Mouse (Mus musculus) urinary bladder, adult 18-20 months (tissue): ENCODE data around the gene Mucl3.

ENCODE experiments used
- DNase-seq, 2 experiments: peaks; one replicate each; pipeline ENCODE4 v3.0.0; 2022; ENCODE audit warnings: low spot score in 2 of 2, mixed read lengths in 2 of 2

Gene Mucl3

GRCm38 (mm10) chr17:35635699-35636111 is 7.8 kb downstream of the Mucl3 start:
- peak; percentile 33 to 41 for DNase-seq

- DNase-seq: no peak
These were observed 8.3 kb downstream of the Mucl3 start for GRCm38 (mm10) chr17:35635202-35635601.

GRCm38 (mm10) chr17:35633992-35634391 is 9.5 kb downstream of the Mucl3 start:
- peak in 1 of 2 experiments; percentile 17 for DNase-seq

GRCm38 (mm10) chr17:35626537-35626936 is 17.0 kb downstream of the Mucl3 start, which contains the start of gene Gm9573:
Gm9573 (minus strand) TSS chr17:35626637.
- DNase-seq: no peak

GRCm38 (mm10) chr17:35617127-35617526 is 26.4 kb downstream of the Mucl3 start:
- DNase-seq: no peak

- DNase-seq: no peak
These were observed 41.6 kb downstream of the Mucl3 start for GRCm38 (mm10) chr17:35601736-35602354.

GRCm38 (mm10) chr17:35601249-35601648 is 42.2 kb downstream of the Mucl3 start, which contains the start of gene Sfta2:
Sfta2 (plus strand) TSS chr17:35601549.
- no peak for DNase-seq

GRCm38 (mm10) chr17:35597399-35597798 is 46.1 kb downstream of the Mucl3 start:
- no peak for DNase-seq

GRCm38 (mm10) chr17:35594456-35594855 is 49.0 kb downstream of the Mucl3 start:
- DNase-seq: no peak

- no peak for DNase-seq
These were observed 49.7 kb downstream of the Mucl3 start for GRCm38 (mm10) chr17:35593786-35594185.

- DNase-seq: no peak
These were observed 51.4 kb downstream of the Mucl3 start for GRCm38 (mm10) chr17:35592131-35592530.

- no peak for DNase-seq
These were observed 51.8 kb downstream of the Mucl3 start for GRCm38 (mm10) chr17:35591731-35592130.

GRCm38 (mm10) chr17:35591219-35591578 is 52.3 kb downstream of the Mucl3 start:
- no peak for DNase-seq

GRCm38 (mm10) chr17:35590410-35591218 is 52.9 kb downstream of the Mucl3 start:
- peak; percentile 61 to 70 for DNase-seq

- DNase-seq: no peak
These were observed 55.1 kb downstream of the Mucl3 start for GRCm38 (mm10) chr17:35588387-35588786.

GRCm38 (mm10) chr17:35587291-35587690 is 56.2 kb downstream of the Mucl3 start:
- DNase-seq: no peak
